Mouse (Mus musculus) E14TG2a.4 (cell line): ENCODE data around the gene Rtca.

Experiments used
- CTCF ChIP-seq: conservative IDR thresholded peaks from 2 replicates; pipeline ENCODE4 v1.5.1; 2014; ENCODE audit warnings: low read length
- POU5F1 ChIP-seq: IDR thresholded peaks from 2 replicates; pipeline ENCODE4 v1.6.1; 2014; ENCODE audit warnings: low read length, borderline replicate concordance

DNA sequence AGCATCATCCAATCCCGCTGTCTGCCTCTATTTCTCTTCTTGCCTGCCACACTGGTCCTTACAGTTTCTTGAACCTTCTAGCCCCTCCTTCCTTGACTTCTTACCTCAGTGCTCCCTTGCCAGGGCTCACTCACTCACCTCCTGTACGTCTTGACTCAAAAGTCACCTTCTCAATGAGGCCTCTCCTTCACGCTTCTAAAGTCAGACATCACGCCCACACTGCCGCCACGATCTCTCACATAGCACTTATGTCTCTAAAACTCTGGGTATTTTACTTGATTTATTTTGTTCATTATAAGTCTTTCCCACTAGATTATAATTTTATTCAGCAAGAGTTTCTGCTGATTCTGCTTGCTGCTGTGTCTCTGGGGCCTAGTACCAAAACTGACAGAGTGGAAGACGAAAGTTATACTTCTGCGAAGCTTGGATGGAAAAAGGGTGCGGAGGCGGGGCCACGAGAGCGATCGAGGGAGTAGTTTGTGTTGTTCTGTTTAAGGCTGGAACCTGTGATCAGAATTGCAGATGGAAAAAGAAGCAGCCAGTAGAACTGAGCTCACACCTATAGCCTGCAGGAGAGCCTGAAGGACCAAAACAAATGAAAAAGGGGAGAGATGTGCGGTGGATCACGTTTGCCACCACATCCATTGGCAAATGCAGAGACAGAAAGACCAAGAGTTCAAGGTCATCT, 66.3 kb downstream of the Rtca start:
- no peak for TF ChIP-seq CTCF
- TF ChIP-seq POU5F1: no peak
